Mouse (Mus musculus) ES-E14 (cell line): ENCODE results near the gene Rgp1.

Experiments
- CHD2 ChIP-seq: IDR thresholded peaks from 2 replicates; pipeline ENCODE4 v1.6.1; 2014; ENCODE audit warnings: mild to moderate bottlenecking, low read depth, low read length, inconsistent platforms
- HCFC1 ChIP-seq: IDR thresholded peaks from 2 replicates; pipeline ENCODE4 v1.6.1; 2012; ENCODE audit warnings: low read length, inconsistent platforms, borderline replicate concordance; ENCODE audit not compliant: insufficient read depth
- MAFK ChIP-seq: IDR thresholded peaks from 2 replicates; pipeline ENCODE4 v1.6.1; 2014; ENCODE audit warnings: mild to moderate bottlenecking, low read depth, low read length, inconsistent platforms; ENCODE audit not compliant: insufficient read depth
- ZNF384 ChIP-seq: IDR thresholded peaks from 2 replicates; pipeline ENCODE4 v1.6.1; 2012; ENCODE audit warnings: low read depth, low read length, inconsistent platforms

DNA sequence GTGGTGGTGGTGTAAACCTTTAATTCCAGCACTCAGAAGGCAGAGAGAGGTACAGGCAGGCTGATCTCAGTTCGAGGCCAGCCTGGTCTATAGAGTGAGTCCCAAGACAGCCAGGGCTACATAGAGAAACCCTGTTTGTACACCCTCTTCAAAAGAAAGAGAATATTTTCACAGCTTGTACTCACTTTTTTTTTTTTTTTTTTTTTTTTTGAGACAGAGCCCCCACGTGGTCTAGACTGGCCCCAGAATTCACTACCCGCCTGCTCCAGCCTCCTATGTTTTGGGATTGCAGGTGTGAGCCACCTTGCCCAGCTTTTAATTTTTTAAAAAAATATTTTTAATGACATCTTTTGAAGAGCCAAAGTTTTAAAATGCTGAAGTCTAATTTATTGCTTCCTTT is 25.6 kb downstream of the Rgp1 start:
- no peak for TF ChIP-seq ZNF384
- TF ChIP-seq CHD2, result no peak
- TF ChIP-seq MAFK, result no peak
- TF ChIP-seq HCFC1, result no peak
